Mouse (Mus musculus): ENCODE data around the gene Ppp1r15b. TPM values are rescaled to one million over a fixed set of nuclear protein-coding genes. Genes with fewer than 3 reads are reported as not detected.

Ppp1r15b gene
- polyA plus RNA-seq, 2 experiments, result 26.9 to 33.4 TPM

DNA sequence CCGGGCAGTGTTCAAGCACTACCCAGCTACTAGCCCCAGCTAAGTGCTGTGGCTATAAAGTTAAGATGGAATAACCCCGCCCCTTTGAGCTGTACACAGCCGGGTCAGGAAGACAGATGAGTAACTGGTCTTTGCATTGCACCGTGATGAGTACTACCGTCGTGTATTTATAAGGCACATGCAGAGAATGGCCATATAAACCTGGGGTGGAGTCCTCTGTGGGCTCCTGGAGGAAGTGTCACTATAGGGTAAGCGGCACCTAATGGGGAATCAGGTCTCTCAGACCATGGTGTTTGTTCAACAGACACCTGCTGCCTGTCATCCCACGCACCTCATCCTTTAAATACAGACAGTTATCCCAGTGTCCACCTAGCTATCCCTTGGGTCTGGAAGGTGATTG, 32.0 kb downstream of the Ppp1r15b start:
- Histone ChIP-seq H3K4me3 (ENCODE audit: insufficient read depth in 1 of 2, low read depth in 2 of 2, low read length in 2 of 2) (no peak overlapping the region), H3K36me3 (replicated peaks; ENCODE audit: control insufficient read depth, insufficient read depth, low read depth) (no peaks in the 10 kb centered on the region), H3K9me3 (ENCODE audit: control insufficient read depth, low read length) (no peaks in the 10 kb centered on the region), H3K9ac (replicated peaks) (no peak overlapping the region), H3K4me1 (replicated peaks; ENCODE audit: control insufficient read depth in 2 of 2, insufficient read depth in 2 of 2, low read length in 1 of 2) (no peaks in the 10 kb centered on the region), H3K4me2 (ENCODE audit: low read depth) (no peak overlapping the region), H3K27me3 (ENCODE audit: control insufficient read depth, insufficient read depth, low read length) (peaks cover 53% of the 10 kb centered on the region), H3K27ac (no peak overlapping the region)
- DNase-seq (ENCODE audit: low read depth in 3 of 3, low spot score in 3 of 3), result no peak
- 26% methylated on average over 8 of the region's 8 CpGs for WGBS (ENCODE audit: insufficient replicate concordance)
- TF ChIP-seq EP300 (IDR thresholded peaks at IDR 0.05; ENCODE audit: low read depth), result no peak
- TF ChIP-seq CTCF (IDR thresholded peaks at IDR 0.05; ENCODE audit: low read depth), result no peak
- no peak for ATAC-seq (ENCODE audit: insufficient read depth)

GRCm38 (mm10) chr1:133163820-133164431, 33.0 kb downstream of the Ppp1r15b start, which contains the start of gene Plekha6:
Plekha6 (plus strand) TSS chr1:133164210.
- Histone ChIP-seq H3K9ac (replicated peaks) (no peak within 1 kb of the TSS), H3K36me3 (replicated peaks; ENCODE audit: control insufficient read depth, insufficient read depth, low read depth) (no peaks in the 10 kb centered on the region), H3K27ac (no peak within 1 kb of the TSS), H3K27me3 (ENCODE audit: control insufficient read depth, insufficient read depth, low read length) (peaks cover 53% of the 10 kb centered on the region), H3K4me2 (ENCODE audit: low read depth) (peak within 1 kb of the TSS; percentile 63), H3K4me1 (replicated peaks; ENCODE audit: control insufficient read depth in 2 of 2, insufficient read depth in 2 of 2, low read length in 1 of 2) (no peaks in the 10 kb centered on the region), H3K9me3 (ENCODE audit: control insufficient read depth, low read length) (no peaks in the 10 kb centered on the region), H3K4me3 (ENCODE audit: insufficient read depth in 1 of 2, low read depth in 2 of 2, low read length in 2 of 2) (peak within 1 kb of the TSS; percentile 10 to 48)
- under 1% methylated on average over 68 of the region's 68 CpGs for WGBS (ENCODE audit: insufficient replicate concordance)
- no peak for TF ChIP-seq EP300 (IDR thresholded peaks at IDR 0.05; ENCODE audit: low read depth)
- no peak for TF ChIP-seq CTCF (IDR thresholded peaks at IDR 0.05; ENCODE audit: low read depth)
- ATAC-seq (ENCODE audit: insufficient read depth), result no peak
- no peak for DNase-seq (ENCODE audit: low read depth in 3 of 3, low spot score in 3 of 3)

DNA sequence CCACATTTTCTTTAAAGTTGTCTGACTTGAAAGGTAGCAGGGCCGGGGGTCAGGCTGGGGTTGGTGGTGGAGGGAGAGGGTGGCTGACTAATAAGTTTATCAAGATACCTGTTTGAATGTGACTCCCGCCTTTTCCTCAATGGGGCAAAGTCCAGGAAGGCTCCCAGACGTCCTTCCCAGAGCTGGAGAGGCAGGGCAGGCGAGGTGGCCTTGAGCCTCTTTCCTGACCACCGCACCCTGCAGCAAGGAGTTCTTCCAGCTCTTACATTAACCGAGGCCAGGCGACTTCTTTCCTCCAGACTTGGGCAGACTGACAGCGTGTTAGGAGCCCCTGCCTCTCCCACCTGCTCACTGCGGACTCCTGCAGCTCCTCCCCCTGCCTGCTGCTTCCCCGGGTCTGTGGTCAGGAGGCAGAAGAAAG, 33.7 kb downstream of the Ppp1r15b start:
- H3K27me3 ChIP-seq (ENCODE audit: control insufficient read depth, insufficient read depth, low read length), result peaks cover 49% of the 10 kb centered on the region
- DNase-seq (ENCODE audit: low read depth in 3 of 3, low spot score in 3 of 3) (no peak), ATAC-seq (ENCODE audit: insufficient read depth) (no peak)
- 1% methylated on average over 10 of the region's 10 CpGs for WGBS (ENCODE audit: insufficient replicate concordance)
- TF ChIP-seq CTCF (IDR thresholded peaks at IDR 0.05; ENCODE audit: low read depth) (no peak), EP300 (IDR thresholded peaks at IDR 0.05; ENCODE audit: low read depth) (no peak)
- H3K36me3 ChIP-seq (replicated peaks; ENCODE audit: control insufficient read depth, insufficient read depth, low read depth), result no peaks in the 10 kb centered on the region
- no peak overlapping the region for H3K9ac ChIP-seq (replicated peaks)
- no peak overlapping the region for H3K27ac ChIP-seq
- no peaks in the 10 kb centered on the region for H3K4me1 ChIP-seq (replicated peaks; ENCODE audit: control insufficient read depth in 2 of 2, insufficient read depth in 2 of 2, low read length in 1 of 2)
- H3K9me3 ChIP-seq (ENCODE audit: control insufficient read depth, low read length), result no peaks in the 10 kb centered on the region
- H3K4me3 ChIP-seq (ENCODE audit: insufficient read depth in 1 of 2, low read depth in 2 of 2, low read length in 2 of 2), result no peak overlapping the region; a peak in 1 of 4 replicates
- H3K4me2 ChIP-seq (ENCODE audit: low read depth), result peak overlapping the region; percentile 63

- H3K4me2 ChIP-seq (ENCODE audit: low read depth), result no peak overlapping the region
- no peaks in the 10 kb centered on the region for H3K4me1 ChIP-seq (replicated peaks; ENCODE audit: control insufficient read depth in 2 of 2, insufficient read depth in 2 of 2, low read length in 1 of 2)
- H3K9ac ChIP-seq (replicated peaks), result no peak overlapping the region
- DNase-seq (ENCODE audit: low read depth in 3 of 3, low spot score in 3 of 3) (no peak), ATAC-seq (ENCODE audit: insufficient read depth) (no peak)
- peaks cover 49% of the 10 kb centered on the region for H3K27me3 ChIP-seq (ENCODE audit: control insufficient read depth, insufficient read depth, low read length)
- WGBS (ENCODE audit: insufficient replicate concordance), result 6% methylated on average over 11 of the region's 11 CpGs
- H3K9me3 ChIP-seq (ENCODE audit: control insufficient read depth, low read length), result no peaks in the 10 kb centered on the region
- TF ChIP-seq EP300 (IDR thresholded peaks at IDR 0.05; ENCODE audit: low read depth), result no peak
- TF ChIP-seq CTCF (IDR thresholded peaks at IDR 0.05; ENCODE audit: low read depth), result no peak
- no peak overlapping the region for H3K27ac ChIP-seq
- H3K36me3 ChIP-seq (replicated peaks; ENCODE audit: control insufficient read depth, insufficient read depth, low read depth), result no peaks in the 10 kb centered on the region
- H3K4me3 ChIP-seq (ENCODE audit: insufficient read depth in 1 of 2, low read depth in 2 of 2, low read length in 2 of 2), result no peak overlapping the region
Observed at GRCm38 (mm10) chr1:133165111-133165510, 34.2 kb downstream of the Ppp1r15b start.

DNA sequence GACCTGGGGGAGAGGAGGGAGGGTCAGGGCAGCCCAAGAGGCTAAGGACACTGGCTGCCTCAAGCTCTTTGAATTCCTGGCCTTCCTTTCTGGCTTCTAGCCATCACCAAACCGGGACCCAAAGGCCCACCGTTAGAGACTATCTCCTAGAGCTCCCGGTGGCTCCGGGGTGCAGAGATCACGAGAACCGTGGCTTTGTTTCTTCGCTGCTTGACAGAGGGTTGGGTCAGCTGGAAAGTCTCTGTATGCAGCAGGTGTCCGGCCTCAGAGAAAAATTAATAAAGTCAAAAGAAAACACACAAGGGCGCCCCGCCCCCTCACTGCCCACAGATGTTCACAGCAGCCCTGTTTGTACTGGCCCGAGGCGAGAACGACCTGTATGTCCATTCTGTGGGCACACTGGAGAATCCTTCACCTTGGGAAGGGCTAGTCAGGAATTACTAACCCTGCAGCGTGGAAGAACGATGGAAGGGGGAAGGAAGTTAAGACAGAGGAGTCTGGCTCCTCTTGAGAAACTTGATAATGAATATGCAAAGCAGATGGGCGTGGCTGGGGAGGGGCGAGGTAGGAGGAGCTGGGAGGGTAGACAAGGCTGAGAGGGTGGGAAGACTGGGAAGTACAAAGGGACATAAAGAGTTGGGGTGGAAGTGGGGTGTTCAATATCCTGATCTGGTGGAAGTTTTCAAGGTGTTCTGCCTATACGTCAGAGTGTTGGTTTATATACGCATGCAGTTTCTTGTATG, 37.5 kb downstream of the Ppp1r15b start:
- ATAC-seq (ENCODE audit: insufficient read depth) (no peak), DNase-seq (ENCODE audit: low read depth in 3 of 3, low spot score in 3 of 3) (no peak)
- Histone ChIP-seq H3K9me3 (ENCODE audit: control insufficient read depth, low read length) (no peaks in the 10 kb centered on the region), H3K4me1 (replicated peaks; ENCODE audit: control insufficient read depth in 2 of 2, insufficient read depth in 2 of 2, low read length in 1 of 2) (no peaks in the 10 kb centered on the region), H3K36me3 (replicated peaks; ENCODE audit: control insufficient read depth, insufficient read depth, low read depth) (no peaks in the 10 kb centered on the region), H3K4me3 (ENCODE audit: insufficient read depth in 1 of 2, low read depth in 2 of 2, low read length in 2 of 2) (no peak overlapping the region), H3K9ac (replicated peaks) (no peak overlapping the region), H3K27me3 (ENCODE audit: control insufficient read depth, insufficient read depth, low read length) (peaks cover 33% of the 10 kb centered on the region), H3K27ac (no peak overlapping the region), H3K4me2 (ENCODE audit: low read depth) (peak overlapping the region; percentile 31; the same call in 1 of the 2 replicates)
- WGBS (ENCODE audit: insufficient replicate concordance), result 43% methylated on average over 19 of the region's 19 CpGs
- TF ChIP-seq EP300 (IDR thresholded peaks at IDR 0.05; ENCODE audit: low read depth), result no peak
- no peak for TF ChIP-seq CTCF (IDR thresholded peaks at IDR 0.05; ENCODE audit: low read depth)

Measured in liver, embryonic 14.5 days (tissue).